Mouse (Mus musculus): ENCODE measurements at regions not wholly inside any gene's neighbourhood (a gene's known extent, or its start where the extent isn't known, plus 50 kb on each side); places are given as distances from the start of the nearest gene placed in this dataset.

DNA sequence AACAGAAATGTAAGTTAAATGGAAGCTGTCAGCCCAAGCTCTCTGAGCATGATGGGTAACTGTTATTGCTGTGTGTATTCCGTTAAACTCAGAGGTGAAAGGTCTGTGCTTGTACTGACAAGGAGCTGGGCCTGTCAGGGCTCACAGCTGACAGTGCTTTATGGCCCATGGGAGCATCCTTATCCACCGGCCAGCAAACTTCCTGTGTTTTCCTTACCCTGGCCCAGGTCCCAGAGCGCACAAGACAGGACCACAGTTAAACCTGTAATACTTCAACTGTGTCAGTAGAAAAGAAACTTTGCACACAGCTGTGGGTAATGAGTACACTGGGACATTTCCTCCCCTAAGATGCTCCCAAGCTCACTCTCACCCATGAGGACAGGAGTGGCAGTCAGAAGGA lies 407.7 kb upstream of the Mmadhc start:
- no peak for ATAC-seq (replicated peaks; ENCODE audit: poor library complexity)

DNA sequence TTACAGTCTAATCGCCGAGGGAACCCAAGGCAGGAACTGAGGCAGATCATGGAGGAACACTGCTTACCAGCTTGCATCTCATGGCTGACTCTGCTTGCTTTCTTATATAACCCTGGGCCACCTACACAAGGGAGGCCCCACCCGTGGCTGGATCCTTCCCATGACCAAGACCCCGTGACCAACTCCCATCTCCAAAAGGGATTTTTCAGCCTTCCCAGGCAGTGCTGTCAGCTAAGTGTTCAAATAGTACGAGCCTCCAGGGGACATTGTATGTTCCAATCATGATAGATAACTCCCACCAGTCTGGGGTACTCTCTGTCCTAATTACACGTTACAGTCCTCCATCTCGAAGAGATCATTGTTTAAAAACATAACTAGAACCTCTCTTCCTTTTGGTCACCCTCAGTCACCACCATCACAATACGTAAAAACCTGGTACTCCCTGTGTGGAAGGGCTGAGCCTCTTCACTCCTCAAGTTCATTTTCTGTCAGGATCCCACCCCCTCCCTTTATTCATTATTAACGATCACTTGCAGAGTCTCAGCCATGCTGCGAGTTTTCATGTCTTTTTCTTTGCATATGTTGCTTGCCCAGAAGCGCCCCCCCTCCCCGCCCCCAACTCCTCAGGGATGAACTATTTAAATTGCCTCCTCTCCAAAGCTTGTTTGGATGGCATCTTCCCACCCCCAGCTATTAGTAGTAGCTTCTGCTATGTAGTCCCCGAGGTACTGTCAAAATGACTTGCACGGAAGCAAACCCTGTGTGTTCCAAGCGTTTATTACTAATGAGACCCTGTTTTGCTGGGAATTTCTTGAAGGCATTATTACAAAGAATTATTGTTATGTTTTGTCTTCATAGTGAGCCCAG lies 406.2 kb upstream of the Mmadhc start:
- no peak for ATAC-seq (replicated peaks; ENCODE audit: poor library complexity)

DNA sequence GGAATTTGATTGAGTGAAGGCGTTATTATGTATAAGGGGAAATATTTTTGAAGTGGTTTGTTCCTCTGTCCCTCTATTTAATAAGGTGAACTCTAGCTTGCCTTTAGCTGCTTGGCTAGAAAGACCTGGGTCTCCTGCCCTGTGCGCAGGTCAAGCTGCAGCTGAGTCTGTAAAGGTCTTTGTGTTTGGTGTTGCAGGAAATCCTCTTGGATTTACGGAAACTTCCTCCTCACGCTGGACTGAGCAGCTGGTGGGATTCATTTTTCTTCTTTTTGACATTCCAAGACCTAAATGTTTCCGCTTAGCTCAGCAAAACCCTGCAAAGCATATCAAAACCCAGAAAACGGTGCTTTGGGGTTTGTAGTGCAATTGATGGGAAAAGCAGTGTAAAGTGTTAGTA lies 402.2 kb upstream of the Mmadhc start:
- ATAC-seq (replicated peaks; ENCODE audit: poor library complexity), result no peak

DNA sequence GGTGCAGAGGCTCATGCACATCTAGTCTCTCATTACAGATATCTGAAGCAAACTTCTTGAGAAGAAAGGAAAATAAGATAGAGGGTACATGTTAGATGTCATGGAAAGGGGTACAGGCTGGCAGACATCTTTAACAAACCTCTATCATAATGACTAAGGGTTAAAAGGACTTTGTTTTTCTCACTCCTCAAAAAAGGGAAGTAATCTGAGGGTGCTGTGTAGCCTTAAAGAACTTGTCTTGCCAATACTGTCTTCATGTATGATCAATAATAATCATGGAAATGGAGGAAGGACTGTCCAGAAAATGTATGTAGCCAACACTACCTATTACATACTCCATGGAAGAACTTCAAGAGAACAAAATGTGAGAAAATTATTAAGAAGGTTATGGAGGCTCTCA lies 400.0 kb upstream of the Mmadhc start:
- 0 out of 2 replicates have a peak, but pooled peaks have one; percentile 42 for ATAC-seq (replicated peaks; ENCODE audit: poor library complexity)

DNA sequence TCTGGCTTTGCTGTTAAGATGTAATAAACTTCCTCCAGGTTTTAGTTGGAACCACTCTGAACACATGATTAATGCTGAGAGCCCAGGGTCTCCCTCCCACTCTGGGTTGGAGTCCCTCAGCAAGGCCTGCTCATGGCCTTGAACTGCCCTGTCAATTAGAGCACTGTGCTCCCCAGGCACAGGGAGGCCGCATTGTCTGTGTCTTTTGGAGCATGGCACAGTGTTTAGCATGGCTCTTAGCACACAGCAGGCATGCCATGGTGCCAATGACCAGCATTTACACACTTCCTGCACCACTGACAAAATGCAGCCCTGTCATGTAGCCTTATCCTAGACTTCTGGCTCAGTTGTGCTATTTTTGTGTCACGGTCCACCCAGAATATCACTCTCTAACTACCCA lies 398.2 kb upstream of the Mmadhc start:
- ATAC-seq (replicated peaks; ENCODE audit: poor library complexity), result no peak

DNA sequence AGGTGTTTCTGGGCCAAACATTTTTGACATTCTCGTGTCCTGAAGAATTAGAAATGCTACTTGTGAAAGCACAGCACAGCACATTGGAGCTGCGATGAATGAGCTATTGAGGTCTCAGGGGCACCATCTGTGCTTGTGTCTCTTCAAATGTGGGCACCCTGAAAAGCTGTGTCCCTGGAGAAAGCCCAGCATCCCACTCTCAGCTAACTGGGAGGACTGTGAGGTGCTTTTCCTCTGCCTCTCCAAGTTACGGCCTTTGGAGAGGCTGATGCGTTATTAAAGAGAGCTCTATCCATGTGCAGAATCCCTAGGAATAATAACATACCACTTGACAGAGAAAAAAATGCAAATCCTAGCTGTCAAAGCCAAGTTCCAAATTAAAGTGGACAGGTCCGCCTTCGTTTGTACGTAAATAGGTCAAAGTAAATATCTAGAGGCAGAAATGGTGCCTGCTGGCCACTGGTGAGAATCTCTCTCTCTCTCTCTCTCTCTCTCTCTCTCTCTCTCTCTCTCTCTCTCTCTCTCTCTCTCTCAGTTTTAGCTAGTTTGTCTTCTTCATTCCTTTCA lies 397.3 kb upstream of the Mmadhc start:
- no peak for ATAC-seq (replicated peaks; ENCODE audit: poor library complexity)

DNA sequence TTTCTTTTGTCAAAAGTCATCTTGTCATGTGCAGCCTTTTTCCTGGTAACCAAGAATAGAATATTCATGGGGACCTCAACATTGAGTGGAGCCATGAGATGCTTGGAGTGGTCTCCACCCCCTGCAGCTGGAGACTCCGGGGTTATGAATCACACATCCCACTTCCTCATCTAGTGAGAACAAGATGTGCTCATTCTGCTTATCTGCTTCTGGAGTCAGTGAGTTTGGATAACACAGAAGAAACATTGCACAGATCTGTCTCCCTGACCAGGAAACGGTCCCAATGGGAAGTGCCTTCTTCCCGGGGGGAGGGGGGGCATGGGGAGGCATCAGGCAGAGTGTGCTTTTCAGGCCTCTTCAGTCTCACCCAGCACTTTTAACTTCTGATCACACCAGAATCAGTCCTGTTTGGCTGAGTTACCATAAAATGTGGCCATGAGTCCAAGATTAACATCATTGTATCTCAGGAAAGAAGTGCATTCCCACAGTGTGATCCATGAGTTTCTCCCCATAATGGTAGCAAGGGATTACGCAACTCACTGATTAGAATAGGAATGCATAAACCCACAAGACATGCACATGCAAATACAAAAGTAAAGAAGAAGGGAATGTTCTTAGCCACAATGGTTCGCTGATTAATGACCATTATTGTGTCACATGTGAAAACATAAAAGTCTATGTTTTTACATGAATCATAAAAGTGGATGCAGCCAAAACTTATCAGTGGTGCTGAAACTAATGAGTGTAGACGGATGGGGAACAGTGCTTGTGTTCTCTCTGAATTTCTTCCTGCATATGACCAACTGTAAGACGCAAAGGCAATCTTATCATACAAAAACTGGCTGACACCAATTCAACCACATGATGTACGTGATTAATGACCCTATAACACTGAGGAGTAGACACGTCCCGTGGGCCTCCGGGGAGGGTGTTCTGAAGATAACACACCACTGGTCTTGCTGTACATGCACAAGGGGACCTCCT lies 393.8 kb upstream of the Mmadhc start:
- peak; percentile 92 for ATAC-seq (replicated peaks; ENCODE audit: poor library complexity)

DNA sequence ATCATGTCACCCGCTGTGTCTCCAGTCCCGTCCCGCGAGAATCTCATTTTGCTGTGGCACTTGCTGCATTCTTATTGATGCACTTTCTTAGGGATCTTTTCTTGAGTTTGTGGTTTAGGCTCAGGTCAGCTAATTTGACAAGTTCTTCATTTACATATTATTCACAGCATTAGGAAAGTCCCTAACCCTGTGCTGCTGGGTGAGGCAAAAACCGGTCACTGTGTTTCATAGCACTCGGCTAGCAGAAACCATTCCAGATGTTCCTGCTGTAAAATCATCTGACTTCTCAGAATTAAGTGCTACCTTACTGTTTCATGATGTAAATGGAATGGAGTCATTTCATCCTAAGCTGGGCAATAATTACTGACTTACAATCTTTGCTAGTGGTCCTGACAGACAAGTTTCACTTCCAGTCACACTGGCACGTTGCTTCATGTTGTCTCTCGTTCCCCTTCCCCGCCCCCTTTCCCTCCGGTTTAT lies 391.1 kb upstream of the Mmadhc start:
- ATAC-seq (replicated peaks; ENCODE audit: poor library complexity), result peak; percentile 66

DNA sequence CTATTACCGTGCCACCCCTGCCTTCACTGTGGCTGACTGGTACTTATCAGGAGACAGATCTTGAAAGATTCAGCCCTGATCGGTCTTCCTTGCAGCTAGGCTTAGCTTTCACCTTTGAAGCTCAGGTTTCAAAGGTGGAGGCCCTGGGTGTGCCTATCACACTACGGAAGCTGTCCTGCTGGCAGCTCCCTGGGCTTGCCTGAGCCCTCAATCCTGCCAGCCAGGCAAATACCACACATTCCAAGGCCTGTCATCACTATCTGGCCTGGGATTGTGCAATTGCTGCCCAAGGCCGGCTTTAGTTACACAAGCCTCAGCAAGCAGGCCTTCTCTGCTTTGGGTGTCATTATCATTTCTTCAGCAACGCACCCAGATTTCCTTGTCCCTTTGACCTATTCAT lies 390.6 kb upstream of the Mmadhc start:
- peak; percentile 89 for ATAC-seq (replicated peaks; ENCODE audit: poor library complexity)

DNA sequence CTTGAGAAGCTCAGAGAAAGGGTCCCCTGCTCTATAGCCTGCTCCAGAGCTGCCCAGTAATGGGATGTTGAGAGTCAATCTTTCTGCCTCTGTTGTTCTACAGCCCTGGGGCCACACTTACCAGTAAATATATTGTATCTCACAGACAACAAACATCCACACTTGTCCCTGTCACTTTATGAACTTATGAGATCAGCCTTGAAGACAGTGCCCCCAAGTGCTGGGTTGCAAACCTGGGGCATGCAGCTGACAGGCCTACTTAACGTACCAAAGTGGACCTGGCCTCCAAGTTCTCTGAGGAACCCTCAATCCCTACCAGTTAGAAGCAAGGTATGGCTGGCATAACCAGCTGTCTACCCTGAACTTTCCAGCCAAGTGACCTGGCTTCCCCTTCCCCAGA lies 380.9 kb upstream of the Mmadhc start:
- no peak for ATAC-seq (replicated peaks; ENCODE audit: poor library complexity)

DNA sequence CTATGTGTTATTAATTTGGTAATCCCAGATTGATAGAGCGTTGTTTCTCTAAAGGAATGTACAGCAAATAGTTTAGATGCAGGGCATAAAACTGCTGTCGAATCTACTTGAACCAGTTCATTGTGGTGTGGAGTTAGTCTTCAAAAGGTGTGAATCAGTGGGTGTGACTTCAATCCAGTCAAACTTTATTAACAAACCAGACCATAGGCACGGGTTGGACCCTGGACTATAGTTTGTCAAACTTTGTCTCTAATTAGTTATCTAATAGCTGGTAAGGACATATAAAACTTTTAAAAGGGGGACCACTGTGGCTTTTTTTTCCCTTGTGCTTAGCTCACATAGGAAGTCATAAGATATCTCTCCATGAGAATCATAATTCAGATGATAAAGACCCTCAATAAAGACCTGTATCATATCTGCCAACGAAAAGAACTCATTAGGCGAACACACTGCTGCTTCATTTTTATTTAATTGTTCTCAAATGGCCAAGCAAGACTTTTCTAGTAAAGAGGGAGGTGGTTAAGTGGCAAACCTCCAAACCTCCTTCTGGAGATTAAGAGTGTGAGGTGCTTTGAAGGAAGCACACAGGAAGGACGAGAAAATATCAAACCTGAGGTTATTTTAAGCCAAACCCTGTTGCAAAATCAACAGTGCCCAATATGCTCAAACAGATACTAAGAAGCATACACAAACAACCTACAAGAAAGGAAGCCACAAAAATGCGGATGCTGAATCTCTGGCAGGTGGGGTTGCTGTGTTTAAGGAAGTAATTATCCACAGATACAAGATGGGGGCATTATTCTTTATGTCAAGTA lies 379.3 kb upstream of the Mmadhc start:
- peak; percentile 81 for ATAC-seq (replicated peaks; ENCODE audit: poor library complexity)

DNA sequence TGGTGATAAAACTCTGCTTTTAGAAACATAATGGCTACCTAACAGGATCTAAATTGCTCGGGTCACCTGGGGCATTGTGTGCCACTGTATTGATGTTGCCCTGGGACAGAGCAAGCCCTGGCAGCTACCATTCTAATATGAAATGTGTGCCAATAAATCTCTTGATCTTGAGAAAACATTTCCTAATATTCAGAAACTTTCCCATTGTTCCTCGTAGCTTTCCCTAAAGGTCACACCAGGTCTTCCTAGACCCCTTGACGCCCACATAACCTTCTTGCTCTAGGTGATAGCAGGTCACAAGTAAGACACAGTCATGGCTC lies 378.2 kb upstream of the Mmadhc start:
- no peak for ATAC-seq (replicated peaks; ENCODE audit: poor library complexity)

DNA sequence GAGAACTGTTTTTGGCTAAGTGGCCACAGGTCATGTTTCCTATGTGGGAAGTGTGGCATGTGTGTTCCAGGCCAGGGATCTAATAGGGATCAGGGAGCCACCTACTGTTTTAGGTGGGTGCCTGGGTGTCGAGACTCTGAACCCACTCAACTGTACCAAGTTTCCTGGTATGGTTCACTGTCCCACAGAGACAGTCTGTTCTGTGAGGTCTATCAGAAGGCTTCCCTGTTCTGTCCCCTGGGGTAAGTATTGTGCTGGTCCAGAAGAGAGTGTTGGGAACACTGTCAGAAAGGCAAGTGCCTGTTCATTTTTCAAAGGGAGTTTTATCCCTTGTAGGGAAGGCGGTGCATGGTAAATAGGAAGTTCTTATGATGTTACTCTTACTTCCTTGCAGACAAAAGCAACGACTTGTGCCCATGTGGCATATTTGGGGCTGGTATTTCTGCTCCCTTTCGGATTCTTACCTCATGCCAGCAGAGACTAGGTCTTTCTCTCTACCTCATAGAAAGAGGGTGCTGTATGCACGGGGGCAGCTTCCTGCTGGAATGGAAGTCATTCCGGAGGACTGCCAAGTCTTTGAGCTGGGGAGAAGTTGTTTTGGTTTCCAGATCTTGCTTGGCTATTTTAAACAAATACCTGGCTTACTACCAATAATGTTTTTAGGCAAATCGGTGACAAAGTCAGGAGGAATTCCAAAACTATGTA lies 377.7 kb upstream of the Mmadhc start:
- ATAC-seq (replicated peaks; ENCODE audit: poor library complexity), result no peak

DNA sequence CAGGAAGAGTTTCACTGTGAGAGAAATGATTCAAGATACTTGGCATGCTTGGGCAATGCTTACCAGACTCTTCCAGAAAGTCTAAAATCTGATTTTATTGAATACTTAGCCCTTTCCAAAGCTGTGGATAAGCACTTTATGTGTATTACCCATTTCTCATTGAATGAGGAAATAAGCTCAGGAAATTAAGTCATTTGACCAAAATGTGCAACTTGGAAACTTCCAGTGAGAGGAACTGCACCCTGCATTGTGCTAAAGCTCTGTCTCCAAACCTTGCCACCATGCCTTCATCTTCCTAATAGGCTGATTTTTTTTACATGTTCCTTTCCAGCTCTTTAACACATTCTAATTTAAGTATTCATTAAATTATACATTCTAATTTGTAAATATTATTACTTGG lies 372.7 kb upstream of the Mmadhc start:
- peak; percentile 73 for ATAC-seq (replicated peaks; ENCODE audit: poor library complexity)

DNA sequence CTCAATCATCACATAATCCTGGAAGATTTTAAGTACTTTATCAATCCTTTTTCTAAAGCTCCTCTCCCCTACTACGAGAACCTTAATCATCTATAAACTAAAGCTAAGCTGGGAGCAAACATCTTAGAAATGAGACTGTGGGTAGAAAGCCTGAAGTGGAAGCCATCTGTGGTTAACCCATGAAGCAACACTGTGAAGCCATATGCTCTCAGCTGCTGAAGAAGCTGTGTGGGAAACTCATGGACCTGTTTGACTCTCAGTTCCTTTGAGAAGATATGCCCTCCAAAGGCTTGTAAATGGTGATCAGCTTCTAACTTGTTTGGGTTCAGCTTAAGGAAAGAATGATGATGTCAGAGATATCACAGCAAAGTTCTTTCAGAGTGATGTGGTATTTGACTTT lies 372.2 kb upstream of the Mmadhc start:
- peak; percentile 92 for ATAC-seq (replicated peaks; ENCODE audit: poor library complexity)

DNA sequence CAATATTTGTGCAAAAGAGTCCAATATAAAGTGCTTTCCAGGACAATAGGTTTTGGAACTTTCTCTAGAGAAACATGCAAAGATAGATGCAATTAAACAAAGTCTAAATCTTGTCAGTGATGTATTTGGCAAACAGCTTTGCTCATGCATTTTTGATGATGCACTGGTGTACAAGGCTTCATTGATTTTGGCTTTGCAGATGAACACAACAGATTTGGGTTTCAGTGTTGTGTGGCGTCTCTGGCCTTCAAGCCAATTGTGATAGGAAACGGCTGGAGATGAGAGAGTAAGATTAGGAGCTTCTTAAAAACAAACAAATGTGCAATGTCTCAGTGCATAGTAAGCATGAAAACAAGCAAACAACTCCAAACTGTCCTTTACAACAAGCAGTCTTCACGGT lies 370.6 kb upstream of the Mmadhc start:
- no peak for ATAC-seq (replicated peaks; ENCODE audit: poor library complexity)

DNA sequence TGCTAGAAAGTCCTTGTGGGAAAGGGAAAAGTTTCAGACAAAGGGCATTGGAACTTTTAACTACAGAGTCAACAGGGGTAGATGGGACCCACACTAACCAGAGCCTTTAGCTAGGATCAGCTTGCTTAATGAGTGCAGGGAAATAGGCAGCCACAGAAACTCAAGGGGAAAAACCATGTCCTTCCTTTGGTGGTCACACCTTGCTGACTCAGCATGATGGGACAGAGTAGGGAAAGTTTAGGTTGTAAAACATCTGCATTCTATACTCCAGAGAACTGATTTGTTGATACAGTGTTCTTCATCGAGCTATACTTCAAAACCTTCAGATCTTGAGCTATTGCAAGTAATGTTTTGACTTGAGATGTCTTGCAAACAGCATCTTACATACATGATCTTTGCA lies 365.9 kb upstream of the Mmadhc start:
- ATAC-seq (replicated peaks; ENCODE audit: poor library complexity), result no peak

DNA sequence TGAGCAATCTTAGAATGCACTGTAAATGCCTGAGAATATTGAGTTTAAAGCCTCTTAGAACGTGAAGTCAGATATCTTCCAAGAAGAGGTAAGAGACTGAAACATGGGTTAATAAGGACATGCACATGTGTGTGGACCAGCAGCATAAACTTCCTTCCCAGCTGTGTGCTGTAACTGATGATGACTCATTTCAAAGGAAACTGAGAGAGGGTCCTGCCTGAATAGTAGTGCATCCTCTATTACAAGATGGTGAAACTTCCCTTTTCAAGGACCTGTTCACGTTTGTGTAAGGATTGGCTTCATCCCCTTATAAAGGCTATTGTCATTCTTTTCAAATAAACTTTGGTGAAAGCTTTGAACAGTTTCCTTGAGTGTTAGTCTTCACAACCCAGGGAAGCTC lies 363.4 kb upstream of the Mmadhc start:
- peak; percentile 68 for ATAC-seq (replicated peaks; ENCODE audit: poor library complexity)

DNA sequence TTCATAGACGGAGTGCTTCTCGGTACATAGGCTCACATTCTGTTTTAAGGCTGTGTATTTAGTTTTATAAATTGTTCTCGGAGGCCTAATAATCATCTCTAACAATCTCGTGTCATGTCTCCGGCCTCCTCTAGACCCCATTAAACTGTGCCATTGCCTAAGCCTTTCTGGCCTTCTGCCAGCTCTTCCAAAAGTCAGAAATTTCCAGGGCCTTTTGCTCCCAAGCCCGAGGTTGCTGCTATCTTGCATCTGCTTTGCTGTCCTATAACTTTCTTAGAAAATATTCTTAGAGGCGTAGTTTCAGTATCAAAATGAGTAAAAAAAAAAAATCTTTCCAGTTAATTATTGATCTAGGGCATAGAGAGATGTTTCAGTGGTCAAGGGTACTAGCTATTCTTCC lies 361.2 kb upstream of the Mmadhc start:
- no peak for ATAC-seq (replicated peaks; ENCODE audit: poor library complexity)

DNA sequence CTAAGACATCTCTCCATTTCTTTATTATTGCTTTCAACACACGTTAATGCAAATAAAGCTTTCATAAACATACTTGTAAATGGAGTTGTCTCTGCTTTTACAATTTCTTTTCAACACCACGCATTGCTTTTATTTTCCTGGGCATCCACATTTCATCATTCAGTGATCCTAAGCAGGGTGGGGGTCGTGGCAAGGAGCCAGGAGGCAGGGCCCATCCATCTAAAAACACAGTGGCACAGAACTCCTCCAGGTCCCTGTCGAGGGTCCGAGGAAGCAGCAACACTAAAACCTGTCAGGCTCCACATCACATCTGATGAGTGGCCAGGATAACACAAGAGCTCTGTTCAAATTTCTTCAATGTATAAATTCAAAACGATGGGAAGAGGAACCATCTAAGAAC lies 359.8 kb upstream of the Mmadhc start:
- no peak for ATAC-seq (replicated peaks; ENCODE audit: poor library complexity)
